Mouse (Mus musculus) megakaryocyte, embryonic 14.5 days (primary cell): ENCODE measurements around the gene Slc7a5. TPM values are rescaled to one million over a fixed set of nuclear protein-coding genes. Genes with fewer than 3 reads are reported as not detected.

Source experiments
- H3K27me3 ChIP-seq: replicated peaks from 2 replicates; pipeline ENCODE3; 2012; ENCODE audit warnings: inconsistent platforms
- H3K36me3 ChIP-seq: replicated peaks from 2 replicates; pipeline ENCODE3; 2012; ENCODE audit warnings: low read length, inconsistent platforms, mixed read lengths
- H3K4me1 ChIP-seq: 2 replicates; pipeline ENCODE4 v1.6.1; 2012; ENCODE audit warnings: inconsistent platforms
- H3K4me3 ChIP-seq: replicated peaks from 2 replicates; pipeline ENCODE3; 2012; ENCODE audit warnings: moderate library complexity, mild to moderate bottlenecking, inconsistent platforms
- H3K9me3 ChIP-seq: 2 replicates; pipeline ENCODE4 v1.6.1; 2012; ENCODE audit warnings: inconsistent platforms
- FLI1 ChIP-seq: IDR thresholded peaks from 2 replicates; pipeline ENCODE4 v1.6.1; 2012; ENCODE audit warnings: low read length, inconsistent platforms, mixed read lengths
- GATA1 ChIP-seq: IDR thresholded peaks from 3 replicates; pipeline ENCODE4 v1.6.1; 2012; ENCODE audit warnings: mixed read lengths, low read length, inconsistent platforms, borderline replicate concordance
- polyA plus RNA-seq: library from polyadenylated mRNA; stranded (reverse); fragments of >175 nt; gene quantifications from 2 replicates; pipeline ENCODE4 v1.2.3, GENCODE M21; 2012; ENCODE audit warnings: low replicate concordance; ENCODE audit not compliant: insufficient read depth

Gene Slc7a5
- 77.3 and 236 TPM in 2 replicates for polyA plus RNA-seq

DNA sequence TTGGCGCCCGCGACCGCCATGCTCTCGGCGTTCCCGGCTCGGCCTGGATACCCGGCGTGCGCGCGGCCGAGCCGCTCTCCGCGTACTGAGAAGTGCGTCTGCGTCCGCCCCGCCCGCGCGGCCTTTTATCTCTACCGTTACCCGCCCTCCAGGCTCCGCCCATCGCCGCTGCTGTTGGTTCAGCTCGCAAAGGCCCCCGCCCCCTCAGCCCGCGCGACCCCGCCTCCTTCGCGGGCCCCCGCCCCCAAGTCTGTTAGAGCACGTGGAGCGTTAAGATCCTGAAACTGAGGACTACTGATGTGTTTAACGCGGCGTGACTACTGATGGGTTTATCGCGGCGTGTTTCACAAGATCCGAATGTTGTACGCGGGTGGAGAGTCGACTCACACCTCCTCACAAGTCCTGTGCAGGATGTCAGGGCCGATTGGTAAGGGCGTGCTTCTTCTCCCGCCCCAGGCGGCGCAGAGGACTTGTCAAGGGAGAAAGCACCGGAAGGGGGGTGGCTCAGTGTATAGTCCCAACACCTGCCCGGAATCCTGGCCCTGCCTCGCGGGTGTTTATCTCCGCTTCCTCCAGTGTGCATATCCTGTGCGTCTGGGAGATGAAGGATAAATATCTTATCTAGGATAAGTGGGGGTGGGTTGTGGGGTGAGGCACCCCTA, at the start of gene Slc7a5:
TSS of gene Slc7a5 (minus strand) at position 108 of the 662 bp plus-strand sequence.
- no peak for TF ChIP-seq FLI1
- no peak for TF ChIP-seq GATA1
- peaks cover 23% of the 10 kb centered on the region for H3K36me3 ChIP-seq
- H3K27me3 ChIP-seq, result no peaks in the 10 kb centered on the region
- H3K4me3 ChIP-seq, result peak within 1 kb of the TSS; percentile 100
- H3K9me3 ChIP-seq, result no peaks in the 10 kb centered on the region
- H3K4me1 ChIP-seq, result peaks cover 94% of the 10 kb centered on the region

DNA sequence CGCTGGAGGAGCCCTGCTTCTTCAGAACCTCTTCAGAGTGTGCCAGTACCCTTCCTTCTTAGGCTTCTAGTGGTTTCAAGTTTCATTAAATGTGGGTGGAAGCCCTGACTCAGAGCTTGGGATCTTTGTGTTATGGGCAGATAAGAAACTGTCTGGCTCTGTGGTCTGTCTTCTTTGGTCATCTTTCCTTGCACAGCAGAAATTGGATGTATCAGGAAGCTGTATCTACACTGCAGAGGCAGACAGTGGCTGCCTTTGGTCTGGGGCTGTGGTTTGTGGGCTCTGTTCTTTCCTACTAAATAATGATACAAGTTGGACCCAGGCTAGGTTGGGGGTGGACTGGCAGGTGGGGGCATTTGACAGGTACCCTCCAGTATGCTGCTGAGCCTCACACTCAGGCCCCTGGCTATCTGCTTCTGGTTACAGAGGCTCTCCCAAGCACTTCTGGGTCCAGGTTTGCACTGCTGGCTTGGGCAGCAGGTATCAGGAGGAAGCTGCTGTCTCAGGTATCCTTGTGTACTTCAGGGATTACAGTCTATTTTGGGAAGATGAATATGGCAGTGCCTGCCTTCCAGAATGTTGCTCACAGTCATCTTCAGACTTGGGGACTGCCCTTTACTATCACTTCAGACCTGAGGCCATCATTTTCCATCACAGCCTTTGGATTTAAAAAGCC, 48.5 kb upstream of the Slc7a5 start:
- H3K36me3 ChIP-seq, result peaks cover 59% of the 10 kb centered on the region
- TF ChIP-seq GATA1 (peak; percentile 92), FLI1 (no peak; the same call in 1 of the 2 replicates)
- no peaks in the 10 kb centered on the region for H3K9me3 ChIP-seq
- H3K4me1 ChIP-seq, result peaks cover 86% of the 10 kb centered on the region
- peak overlapping the region; percentile 89 for H3K4me3 ChIP-seq
- no peaks in the 10 kb centered on the region for H3K27me3 ChIP-seq

GRCm38 (mm10) chr8:121954981-121955555, 47.6 kb upstream of the Slc7a5 start:
- Histone ChIP-seq H3K27me3 (no peaks in the 10 kb centered on the region), H3K9me3 (no peaks in the 10 kb centered on the region), H3K36me3 (peaks cover 51% of the 10 kb centered on the region), H3K4me3 (peak overlapping the region; percentile 88), H3K4me1 (peaks cover 78% of the 10 kb centered on the region)
- TF ChIP-seq FLI1 (no peak), GATA1 (no peak)

DNA sequence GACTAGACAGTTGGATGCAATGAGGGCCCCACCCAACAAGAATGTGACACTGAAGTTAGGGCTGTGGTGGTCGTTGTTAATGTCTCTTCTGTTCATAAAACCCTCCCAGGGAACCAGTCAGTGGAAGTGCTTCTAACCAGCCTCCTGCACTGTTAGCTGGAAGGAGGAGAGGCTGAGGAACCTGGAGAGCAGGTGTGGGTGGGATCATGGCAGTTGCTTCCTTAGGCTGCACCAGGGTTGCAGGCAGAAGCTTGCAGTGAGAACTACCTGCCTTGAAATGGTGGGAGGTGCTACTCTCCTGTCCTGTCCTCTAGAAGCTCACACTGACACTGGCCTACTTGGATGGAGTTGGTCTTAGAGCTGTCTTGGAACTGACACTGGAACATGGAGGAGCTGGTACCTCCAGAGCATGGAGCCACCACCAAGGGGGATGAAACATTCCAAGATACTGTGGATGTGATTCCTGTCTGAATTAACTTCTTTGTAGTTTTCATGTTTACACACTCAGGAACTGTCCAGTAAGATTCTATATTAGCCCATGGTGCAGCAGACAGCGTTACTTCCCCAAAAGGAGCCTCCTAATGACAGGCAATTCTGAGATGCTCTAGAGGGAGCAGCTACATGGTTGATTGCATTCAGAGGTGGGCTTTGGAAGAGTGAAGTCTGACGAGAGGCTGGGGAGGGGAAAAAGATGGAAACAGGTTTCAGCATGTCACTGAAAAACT, 46.5 kb upstream of the Slc7a5 start:
- H3K4me3 ChIP-seq, result peak overlapping the region; percentile 79
- peaks cover 46% of the 10 kb centered on the region for H3K36me3 ChIP-seq
- H3K9me3 ChIP-seq, result no peaks in the 10 kb centered on the region
- TF ChIP-seq FLI1 (no peak), GATA1 (no peak)
- H3K27me3 ChIP-seq, result no peaks in the 10 kb centered on the region
- H3K4me1 ChIP-seq, result peaks cover 80% of the 10 kb centered on the region

DNA sequence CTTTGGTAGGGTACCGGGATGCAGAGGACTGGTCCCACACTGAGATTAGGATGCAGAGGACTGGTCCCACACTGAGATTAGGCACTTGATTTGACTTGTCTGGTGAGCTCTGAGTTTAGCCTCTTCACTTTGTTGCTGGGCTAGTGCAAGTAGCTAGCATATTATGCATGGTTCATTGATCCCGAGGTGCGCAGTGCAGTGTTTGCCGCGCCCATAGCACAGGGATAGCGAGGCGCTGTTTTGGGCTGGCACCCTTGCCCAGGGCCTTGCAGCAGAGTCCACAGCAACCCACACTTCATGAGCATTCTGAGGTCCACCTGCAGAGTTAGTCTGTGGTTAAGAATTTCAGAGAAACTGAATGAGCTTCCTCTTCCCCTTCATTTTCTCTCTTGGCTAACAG, 45.3 kb upstream of the Slc7a5 start:
- Histone ChIP-seq H3K4me3 (peak overlapping the region; percentile 98), H3K27me3 (no peaks in the 10 kb centered on the region), H3K4me1 (peaks cover 81% of the 10 kb centered on the region), H3K36me3 (peaks cover 41% of the 10 kb centered on the region), H3K9me3 (no peaks in the 10 kb centered on the region)
- TF ChIP-seq GATA1, result no peak

DNA sequence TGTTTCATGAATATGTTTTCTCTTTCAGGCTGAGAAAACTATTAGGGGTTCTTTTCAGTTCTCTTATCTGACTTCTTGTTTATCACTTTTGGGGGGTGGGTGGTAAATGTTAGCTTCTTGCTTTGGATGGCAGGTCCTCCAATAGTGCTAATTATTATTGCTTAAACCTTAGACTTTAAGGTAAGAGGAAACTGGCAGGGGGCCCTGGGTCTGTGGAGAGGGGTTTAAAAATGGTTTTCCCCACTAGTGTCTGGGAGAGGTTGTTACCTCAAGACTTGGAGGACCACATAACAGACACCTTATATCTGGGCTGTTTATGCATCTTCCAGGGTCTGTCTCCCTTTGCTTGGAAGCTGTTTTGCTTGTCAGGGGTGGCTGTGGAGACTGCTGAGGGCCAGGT, 44.6 kb upstream of the Slc7a5 start:
- Histone ChIP-seq H3K9me3 (no peaks in the 10 kb centered on the region), H3K4me1 (peaks cover 78% of the 10 kb centered on the region), H3K4me3 (peak overlapping the region; percentile 98), H3K27me3 (no peaks in the 10 kb centered on the region), H3K36me3 (peaks cover 37% of the 10 kb centered on the region)
- TF ChIP-seq FLI1 (no peak), GATA1 (no peak)

- peaks cover 78% of the 10 kb centered on the region for H3K4me1 ChIP-seq
- TF ChIP-seq FLI1 (no peak), GATA1 (no peak)
These were observed 44.1 kb upstream of the Slc7a5 start for GRCm38 (mm10) chr8:121951656-121952009.

DNA sequence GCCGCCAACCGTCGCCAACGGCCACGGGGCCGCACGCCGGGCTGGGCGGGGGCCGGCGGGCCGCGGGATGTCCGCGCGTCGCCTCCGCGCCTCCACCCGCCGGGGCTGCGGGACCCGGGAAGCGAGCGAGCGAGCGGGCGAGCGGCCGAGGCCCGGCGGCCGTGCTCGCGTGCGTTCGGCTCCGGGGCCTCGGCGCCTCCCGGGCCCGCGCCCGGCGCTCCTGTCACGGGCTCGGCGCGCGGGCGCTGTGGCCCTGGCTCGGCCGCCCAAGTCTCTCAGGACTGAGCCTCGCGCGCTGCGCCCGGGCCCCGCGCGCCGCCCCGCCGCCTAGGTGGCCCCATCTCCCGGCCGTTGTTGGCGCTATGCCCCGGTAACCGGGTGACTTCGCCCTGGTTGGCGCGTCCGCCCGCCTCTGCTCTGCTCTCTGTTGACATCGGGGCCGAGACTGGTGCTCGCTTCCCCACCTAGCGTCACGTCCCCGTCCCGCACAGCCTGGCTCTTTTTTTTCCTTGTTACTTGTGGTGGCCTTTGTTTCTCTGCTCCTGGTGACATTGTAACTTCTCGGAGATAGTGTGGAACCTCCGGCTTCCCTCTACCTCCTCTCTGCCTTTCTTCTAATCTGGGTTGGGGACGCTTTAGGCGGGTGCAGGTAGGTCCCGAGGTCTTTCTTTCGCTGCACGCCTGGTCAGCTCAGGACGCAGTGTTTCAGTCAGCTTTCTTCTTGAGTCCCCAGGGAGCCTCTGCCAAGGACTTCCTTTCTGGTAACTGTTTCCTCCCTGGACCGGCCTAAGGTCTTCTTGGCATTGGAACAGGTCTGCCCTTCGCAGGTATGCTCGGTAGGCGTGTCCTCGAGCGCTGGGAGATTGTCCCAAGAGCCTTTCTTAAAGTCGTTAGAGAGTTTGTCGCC, 43.5 kb upstream of the Slc7a5 start:
- H3K9me3 ChIP-seq, result no peaks in the 10 kb centered on the region
- H3K4me1 ChIP-seq, result peaks cover 78% of the 10 kb centered on the region
- no peaks in the 10 kb centered on the region for H3K27me3 ChIP-seq
- TF ChIP-seq GATA1 (no peak), FLI1 (no peak)
- H3K36me3 ChIP-seq, result peaks cover 33% of the 10 kb centered on the region
- H3K4me3 ChIP-seq, result peak overlapping the region; percentile 98

More at GRCm38 (mm10) chr8:121951656-121952009, 44.1 kb upstream of the Slc7a5 start:
- H3K9me3 ChIP-seq, result no peaks in the 10 kb centered on the region
- no peaks in the 10 kb centered on the region for H3K27me3 ChIP-seq
- peaks cover 33% of the 10 kb centered on the region for H3K36me3 ChIP-seq
- peak overlapping the region; percentile 98 for H3K4me3 ChIP-seq

DNA sequence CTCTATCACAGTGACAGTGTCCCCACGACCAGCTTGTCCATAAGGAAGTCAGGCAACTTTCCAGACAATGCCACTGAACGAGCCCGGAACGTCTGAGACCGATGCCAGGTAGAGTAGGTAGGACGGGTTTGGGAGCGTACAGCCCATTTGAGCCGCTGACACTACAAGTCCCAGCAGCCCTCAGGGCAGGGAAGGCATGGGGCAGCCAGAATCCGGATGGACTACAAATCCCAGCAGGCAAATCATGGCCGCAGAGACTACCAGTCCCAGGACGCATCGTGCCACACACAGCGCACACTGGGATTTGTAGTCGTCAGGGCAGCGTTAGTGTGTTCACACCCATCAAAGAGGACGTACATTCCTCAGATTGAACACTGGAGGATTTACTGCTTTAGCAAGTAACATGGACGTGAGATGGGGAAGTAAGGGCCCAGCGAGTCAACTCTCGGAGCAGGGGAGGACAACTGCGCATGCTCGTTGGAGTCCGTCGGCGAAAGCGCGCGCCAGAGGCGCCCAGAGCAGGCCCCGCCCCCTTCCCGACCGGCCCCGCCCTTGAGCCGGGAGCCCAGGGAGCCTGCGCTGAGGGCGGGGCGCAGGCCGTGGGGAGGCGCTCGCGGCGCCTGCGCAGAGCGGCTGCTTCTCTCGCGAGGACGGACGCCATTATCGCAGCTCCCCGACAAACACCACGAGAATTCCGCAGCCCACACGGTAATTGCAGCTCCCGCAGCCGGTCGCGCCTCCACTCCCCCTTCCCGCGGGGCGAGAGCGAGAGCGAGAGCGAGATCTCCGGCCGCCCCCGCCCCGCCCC, 42.7 kb upstream of the Slc7a5 start:
- Histone ChIP-seq H3K4me3 (peak overlapping the region; percentile 98), H3K36me3 (peaks cover 34% of the 10 kb centered on the region), H3K4me1 (peaks cover 74% of the 10 kb centered on the region), H3K9me3 (no peaks in the 10 kb centered on the region), H3K27me3 (no peaks in the 10 kb centered on the region)
- no peak for TF ChIP-seq FLI1
- no peak for TF ChIP-seq GATA1
